Mouse (Mus musculus) left cerebral cortex, postnatal 4 days (tissue): Measurements from ENCODE around the gene S100z. TPM values are rescaled to one million over a fixed set of nuclear protein-coding genes. Genes with fewer than 3 reads are reported as not detected.

ENCODE experiments used
- DNase-seq: peaks from one replicate; pipeline ENCODE4 v3.0.0-alpha.2; 2022
- intact Hi-C: fragments of 180-260 bp; cut with DNase I; formaldehyde crosslinking; loops from one replicate; pipeline ENCODE4 v1.15.1; 2025
- total RNA-seq, 2 experiments: library from RNA; stranded (reverse); gene quantifications; 2 replicates each; pipeline ENCODE4 v1.2.3; 2021

Gene S100z
- not detected for total RNA-seq

DNA sequence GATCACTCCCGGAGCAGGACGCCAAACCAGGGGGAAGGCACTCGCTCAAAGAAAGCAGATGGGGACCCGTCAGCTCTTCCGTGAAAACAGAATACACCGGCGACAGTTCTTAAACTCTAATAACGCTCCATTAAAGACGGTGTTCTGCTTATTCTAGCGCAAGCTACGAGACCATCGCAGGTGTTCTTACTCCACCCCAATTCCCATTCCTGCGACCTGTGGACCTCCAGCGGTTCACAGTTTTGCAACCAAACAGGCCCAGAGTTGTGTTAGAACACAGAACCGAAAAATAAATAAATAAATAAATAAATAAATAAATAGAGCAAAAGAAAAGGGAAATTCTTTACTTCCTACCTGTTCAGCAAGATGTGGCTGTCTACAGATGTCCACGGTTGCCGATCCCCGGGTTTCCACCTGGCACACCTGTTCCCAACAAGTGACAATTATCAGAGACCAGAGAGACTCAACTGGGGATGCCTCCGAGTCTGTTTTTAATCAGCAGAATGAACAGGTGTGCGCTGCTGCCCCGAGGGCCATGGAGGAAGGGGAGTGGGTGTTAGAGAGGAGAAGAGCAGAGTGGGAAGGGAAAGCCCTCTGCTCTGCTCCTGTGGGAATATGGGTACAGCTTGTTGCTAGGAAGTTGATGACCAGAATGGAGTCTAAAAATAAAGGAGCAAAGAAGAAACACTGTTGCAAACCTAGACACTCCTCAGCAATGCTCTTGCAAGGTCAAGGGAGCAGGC lies at the start of gene S100z:
Gene S100z (minus strand): TSS at position 51 of the 743 bp plus-strand sequence.
- no peak for DNase-seq
- intact Hi-C loops, result no loop called here

GRCm38 (mm10) chr13:95524674-95525491 lies 46.4 kb upstream of the S100z start, which contains the start of gene F2rl1:
Gene F2rl1, minus strand, starts transcription at chr13:95525227.
- intact Hi-C loops, result no loop called here
- no peak for DNase-seq

DNA sequence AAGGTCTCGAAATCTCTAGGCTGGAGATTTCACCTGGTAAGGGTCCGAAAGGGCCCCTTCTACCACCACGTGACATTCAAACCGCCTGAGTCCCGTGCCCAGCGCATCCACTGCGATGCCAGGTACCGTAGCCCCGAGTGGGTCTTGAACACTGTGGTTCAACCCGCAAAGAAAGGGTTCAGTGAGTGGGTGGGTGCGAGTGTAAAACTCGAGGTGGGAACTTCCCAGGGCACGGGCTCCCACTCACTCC lies 45.8 kb upstream of the S100z start:
- no peak for DNase-seq
- intact Hi-C loops, result no loop called here

GRCm38 (mm10) chr13:95523659-95524423 lies 45.3 kb upstream of the S100z start:
- intact Hi-C loops, result no loop called here
- DNase-seq, result peak; percentile 36

DNA sequence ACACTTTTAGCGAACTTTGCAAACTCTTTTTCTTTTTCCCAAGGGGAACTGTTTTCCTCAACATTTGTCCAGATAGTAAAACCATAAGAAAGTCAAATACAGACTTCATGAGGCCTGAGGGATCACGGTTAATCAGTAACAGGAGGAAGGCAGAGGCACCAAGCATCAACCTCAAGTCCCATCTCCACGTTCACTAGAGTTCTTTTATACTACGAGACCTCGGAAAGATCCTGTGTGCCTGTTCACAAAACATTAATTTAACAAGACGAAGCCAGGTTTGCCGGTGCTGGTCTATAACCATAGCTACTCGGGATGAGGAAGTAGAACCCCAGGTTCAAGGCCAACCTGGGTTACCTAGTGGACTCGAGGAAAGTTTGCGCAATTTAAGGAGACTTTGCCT lies 43.7 kb upstream of the S100z start:
- DNase-seq, result no peak
- intact Hi-C loops, result no loop called here

DNA sequence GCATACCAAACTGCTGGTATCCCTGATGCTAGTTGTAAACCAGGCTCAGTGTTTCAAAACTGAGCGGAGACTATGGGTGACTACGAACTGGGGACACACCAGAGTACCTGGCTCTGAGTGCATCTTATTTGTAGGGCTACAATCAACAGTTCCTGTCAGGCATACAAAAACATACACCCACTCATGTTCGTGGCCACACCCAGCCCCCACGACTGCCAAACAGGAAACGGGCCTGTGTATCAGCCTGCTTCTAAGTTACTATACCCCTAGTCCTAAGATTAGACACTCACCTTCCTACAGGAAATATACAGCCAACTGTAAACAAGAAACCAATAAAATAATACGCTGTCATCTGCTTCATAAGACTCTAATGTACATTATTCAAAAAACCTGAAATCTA lies 42.5 kb upstream of the S100z start:
- no peak for DNase-seq
- intact Hi-C loops, result no loop called here

GRCm38 (mm10) chr13:95514756-95515155 lies 36.2 kb upstream of the S100z start:
- intact Hi-C loops, result no loop called here
- no peak for DNase-seq

GRCm38 (mm10) chr13:95510054-95510453 lies 31.5 kb upstream of the S100z start:
- no peak for DNase-seq
- intact Hi-C loops, result no loop called here

DNA sequence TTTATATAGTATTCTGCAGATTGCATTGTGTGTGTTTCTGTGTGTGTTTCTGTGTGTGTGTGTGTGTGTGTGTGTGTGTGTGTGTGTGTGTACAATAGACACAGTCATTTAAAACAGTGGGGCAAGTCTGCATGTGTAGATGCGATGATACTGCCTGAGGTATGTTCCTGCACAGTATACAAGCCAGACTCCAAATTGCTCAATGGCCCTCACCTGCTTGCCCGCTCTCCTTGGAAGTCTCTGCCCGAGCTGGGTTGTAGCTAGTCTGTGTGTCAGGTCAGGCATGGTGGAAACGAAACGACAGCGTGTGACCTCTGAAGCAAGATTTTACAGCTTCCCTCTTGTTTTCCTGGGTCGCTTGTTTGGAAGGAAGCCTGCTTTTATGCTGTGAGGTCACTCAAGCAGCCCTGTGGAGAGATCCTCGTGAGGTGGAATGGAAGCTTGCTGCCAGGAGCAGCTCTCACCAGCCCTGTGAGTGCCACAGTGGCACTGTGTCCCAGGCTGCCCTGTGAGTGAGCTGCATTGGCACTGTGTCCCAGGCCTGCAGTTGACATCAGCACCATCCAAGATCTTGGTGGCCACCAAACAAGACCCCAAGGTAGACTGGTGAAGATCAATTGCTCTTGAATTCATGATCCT lies 24.9 kb upstream of the S100z start:
- DNase-seq, result no peak
- intact Hi-C loops, result no loop called here

DNA sequence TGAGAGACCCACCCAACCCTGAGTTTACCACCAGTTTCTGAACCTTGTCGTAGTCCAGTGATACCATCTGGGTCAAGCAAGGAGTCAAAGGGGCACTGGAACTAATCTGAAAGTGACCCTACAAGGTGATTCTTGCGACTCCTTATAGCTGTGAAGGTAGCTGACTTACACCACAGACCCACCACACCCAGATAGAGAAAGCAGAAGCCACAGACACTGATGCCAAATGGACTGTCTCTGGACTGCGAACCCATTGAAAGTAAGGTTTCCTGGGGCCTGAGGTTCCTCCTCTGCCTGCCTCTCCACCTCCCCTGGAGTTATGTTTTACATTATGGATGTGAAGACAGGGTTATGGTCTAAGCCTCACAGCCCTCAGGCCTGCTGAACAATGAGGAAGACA lies 18.1 kb upstream of the S100z start:
- intact Hi-C loops, result no loop called here
- DNase-seq, result no peak

- no peak for DNase-seq
- intact Hi-C loops, result no loop called here
Observed at GRCm38 (mm10) chr13:95494812-95495211, 16.3 kb upstream of the S100z start.

DNA sequence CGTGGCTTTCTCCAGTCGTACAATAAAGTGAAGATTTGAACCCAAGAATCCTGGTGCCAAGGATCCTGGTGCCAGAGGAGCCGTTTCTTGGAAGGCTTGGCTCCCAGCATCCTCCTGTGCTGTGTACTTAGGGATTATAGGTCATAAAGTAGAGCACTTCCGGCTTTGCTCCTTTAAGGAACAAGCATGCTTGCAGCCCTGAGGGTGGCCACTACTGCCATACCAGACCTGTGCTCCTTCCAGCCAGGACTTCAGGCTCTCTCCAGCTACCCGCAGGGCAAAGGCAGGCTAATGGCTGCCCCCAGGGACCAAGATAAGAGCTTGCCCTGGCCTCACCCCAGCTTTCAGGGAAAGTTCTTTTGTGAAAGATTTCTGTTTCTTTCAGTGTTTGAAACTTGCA lies 14.8 kb upstream of the S100z start:
- no peak for DNase-seq
- intact Hi-C loops, result no loop called here

- intact Hi-C loops, result no loop called here
- no peak for DNase-seq
Observed at GRCm38 (mm10) chr13:95491327-95491726, 12.8 kb upstream of the S100z start.

DNA sequence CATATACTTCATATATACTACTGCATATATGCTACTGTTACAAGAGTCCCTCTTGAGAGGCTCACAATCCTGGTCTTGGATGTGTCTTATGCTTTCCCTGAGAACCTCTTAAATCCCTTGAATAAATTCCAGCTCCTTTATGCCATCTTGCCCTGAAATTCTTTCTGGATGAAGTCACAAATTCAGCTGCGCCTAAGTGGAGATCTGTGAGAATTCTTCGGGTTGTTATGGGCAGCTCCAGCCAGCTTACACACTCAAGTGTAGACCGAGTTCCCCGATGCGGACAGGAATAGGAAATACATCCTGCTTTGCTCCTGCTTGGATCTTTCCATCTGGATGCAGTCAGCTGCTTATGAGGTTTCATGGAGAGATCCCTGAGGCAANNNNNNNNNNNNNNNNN lies 6.1 kb upstream of the S100z start:
- DNase-seq, result no peak
- intact Hi-C loops, result no loop called here

- DNase-seq, result peak; percentile 80
- intact Hi-C loops, result loop anchor here (2.0 kb wide), 1 partner anchor 91 kb away; no protein-coding TSS in a partner anchor
Observed at GRCm38 (mm10) chr13:95481428-95481827, 2.9 kb upstream of the S100z start.

DNA sequence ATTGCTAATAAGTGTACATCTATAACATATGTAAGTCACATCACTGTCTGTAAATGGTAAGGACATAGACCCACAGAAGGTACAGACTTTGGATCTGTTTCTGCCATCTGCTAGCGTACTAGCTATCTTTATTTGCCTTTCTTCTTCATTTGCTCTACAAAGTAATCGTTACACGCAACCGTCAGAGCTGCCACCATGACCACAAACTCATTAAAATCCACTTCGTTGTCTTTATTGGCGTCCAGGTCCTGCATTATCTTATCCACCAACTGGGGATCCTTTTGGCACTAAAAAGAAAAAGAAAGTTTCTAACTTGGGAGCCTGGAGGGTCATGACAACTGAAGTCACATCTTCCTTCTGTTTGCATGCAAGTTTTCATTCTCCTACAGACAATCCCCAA lies 1.3 kb downstream of the S100z start:
- no peak for DNase-seq
- intact Hi-C loops, result no loop called here

- no peak for DNase-seq
- intact Hi-C loops, result no loop called here
Observed at GRCm38 (mm10) chr13:95475124-95475523, 3.4 kb downstream of the S100z start.

- intact Hi-C loops, result no loop called here
Observed at GRCm38 (mm10) chr13:95474294-95474693, 4.2 kb downstream of the S100z start.

DNA sequence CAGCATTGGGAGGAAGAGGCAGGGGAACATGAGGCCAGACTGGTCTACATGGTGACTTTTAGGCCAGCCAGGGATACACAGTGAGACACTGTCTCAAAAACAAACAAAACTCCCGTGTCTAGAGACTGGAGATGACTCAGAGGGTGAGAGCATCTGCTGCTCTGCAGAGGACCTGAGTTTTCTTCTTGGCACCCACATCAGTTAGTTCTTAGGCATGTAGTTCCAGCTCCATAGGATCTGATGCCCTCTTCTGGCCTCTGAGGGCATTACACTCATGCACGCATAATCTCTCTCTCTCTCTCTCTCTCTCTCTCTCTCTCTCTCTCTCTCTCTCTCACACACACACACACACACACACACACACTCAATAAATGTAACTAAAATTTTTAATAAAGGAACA lies 7.6 kb downstream of the S100z start:
- peak; percentile 9 for DNase-seq
- intact Hi-C loops, result no loop called here

More at GRCm38 (mm10) chr13:95474294-95474693, 4.2 kb downstream of the S100z start:
- DNase-seq, result no peak

DNA sequence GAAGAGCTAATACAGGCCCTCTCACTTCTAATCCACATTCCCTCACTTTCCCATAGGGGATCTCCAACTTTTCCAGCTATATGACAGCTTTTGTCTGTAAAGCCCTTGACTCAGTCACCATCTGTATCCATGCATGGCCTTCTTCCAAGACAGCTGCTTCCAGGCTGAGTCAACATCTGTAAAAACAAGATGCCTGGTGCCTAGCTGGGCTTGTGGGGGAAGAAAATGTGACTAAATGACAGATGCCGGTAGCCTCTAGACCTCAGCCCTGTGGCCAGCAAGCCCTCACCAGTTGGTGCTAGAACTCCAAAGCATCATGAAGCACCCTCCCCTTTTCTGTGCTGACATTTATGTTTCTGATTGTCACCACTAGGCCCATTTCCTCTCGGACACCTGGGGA lies 27.0 kb downstream of the S100z start:
- intact Hi-C loops, result no loop called here
- no peak for DNase-seq

GRCm38 (mm10) chr13:95450636-95451210 lies 27.8 kb downstream of the S100z start:
- DNase-seq, result no peak
- intact Hi-C loops, result no loop called here
